Mouse (Mus musculus) embryonic facial prominence, embryonic 15.5 days (tissue): ENCODE measurements around the gene Snta1. TPM values are rescaled to one million over a fixed set of nuclear protein-coding genes. Genes with fewer than 3 reads are reported as not detected.
"Not testable (repeated sequence)": the region's sequence is repeated elsewhere in the genome, so short reads cannot be mapped to it uniquely, and the experiment has no call there.

Experiments used
- ATAC-seq: fragments of 200-750 bp; cut with Nextera tagmentation; 2 replicates; pipeline ENCODE4 v1.8.0; 2017; ENCODE audit warnings: low read depth, moderate TSS enrichment; ENCODE audit not compliant: insufficient number of reproducible peaks, low FRiP score, low TSS enrichment
- H3K27ac ChIP-seq: fragments of 300-500 bp; sonication (generic); replicated peaks from 2 replicates; pipeline ENCODE4 v1.5.1; 2015; ENCODE audit warnings: mild to moderate bottlenecking, inconsistent platforms
- H3K27me3 ChIP-seq: fragments of 300-500 bp; sonication (generic); 2 replicates; pipeline ENCODE4 v1.6.1; 2015; ENCODE audit warnings: inconsistent platforms
- H3K36me3 ChIP-seq: fragments of 300-500 bp; sonication (generic); 2 replicates; pipeline ENCODE4 v1.6.1; 2015; ENCODE audit warnings: mild to moderate bottlenecking, inconsistent platforms
- H3K4me1 ChIP-seq: fragments of 300-500 bp; sonication (generic); 2 replicates; pipeline ENCODE4 v1.6.1; 2015; ENCODE audit warnings: inconsistent platforms
- H3K4me2 ChIP-seq: fragments of 300-500 bp; sonication (generic); replicated peaks from 2 replicates; pipeline ENCODE4 v1.6.1; 2015; ENCODE audit warnings: mild to moderate bottlenecking, inconsistent platforms
- H3K4me3 ChIP-seq: fragments of 300-500 bp; sonication (generic); replicated peaks from 2 replicates; pipeline ENCODE4 v1.5.1; 2015; ENCODE audit warnings: mild to moderate bottlenecking, inconsistent platforms
- H3K9ac ChIP-seq: fragments of 300-500 bp; sonication (generic); 2 replicates; pipeline ENCODE4 v1.6.1; 2015; ENCODE audit warnings: inconsistent platforms
- H3K9me3 ChIP-seq: fragments of 300-500 bp; sonication (generic); replicated peaks from 2 replicates; pipeline ENCODE4 v1.6.1; 2016; ENCODE audit warnings: inconsistent platforms
- WGBS: fragments of 180-500 bp; shearing (Covaris S2); methylation state at CpG from one replicate; pipeline ENCODE4 v1.1.7; 2015; 5-methylcytosine and 5-hydroxymethylcytosine counted together
- polyA plus RNA-seq: library from polyadenylated mRNA; unstranded; fragments of >200 nt; fragmentation: Nextera tagmentation; extraction: Ambion mirVana; gene quantifications from 2 replicates; pipeline ENCODE4 v1.2.1, GENCODE M21; 2015

Snta1 gene
- polyA plus RNA-seq, 1 experiment from 2014 or later = 12.8 TPM

DNA sequence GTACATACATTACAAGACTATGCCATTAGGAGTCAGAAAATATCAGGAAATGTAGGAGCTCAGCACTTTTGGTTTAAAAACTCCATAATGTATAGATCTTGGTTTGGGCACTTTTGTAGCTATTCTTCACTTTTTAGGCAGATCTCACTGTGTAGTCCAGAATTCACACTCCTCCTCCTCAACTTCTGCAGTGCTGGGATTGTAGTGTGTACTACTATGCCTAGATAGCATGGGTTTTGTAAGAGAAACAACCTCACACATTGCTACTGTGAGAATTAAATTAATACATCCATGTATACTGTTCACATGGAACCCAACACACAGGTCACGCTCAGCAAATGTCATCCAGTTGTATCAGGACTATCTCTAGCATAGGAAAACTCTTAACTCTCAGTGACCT is 40.4 kb downstream of the Snta1 start:
- 87% methylated on average over 1 of the region's 1 CpGs for WGBS
- H3K27ac ChIP-seq = no peak overlapping the region
- H3K36me3 ChIP-seq = peaks cover 60% of the 10 kb centered on the region
- H3K27me3 ChIP-seq = no peaks in the 10 kb centered on the region
- no peak for ATAC-seq
- no peak overlapping the region for H3K9ac ChIP-seq
- H3K4me3 ChIP-seq = no peak overlapping the region
- no peak overlapping the region for H3K4me2 ChIP-seq
- 0 out of 2 replicates have a peak, but pooled peaks cover 2% of the 10 kb centered on the region for H3K4me1 ChIP-seq
- no peaks in the 10 kb centered on the region for H3K9me3 ChIP-seq

DNA sequence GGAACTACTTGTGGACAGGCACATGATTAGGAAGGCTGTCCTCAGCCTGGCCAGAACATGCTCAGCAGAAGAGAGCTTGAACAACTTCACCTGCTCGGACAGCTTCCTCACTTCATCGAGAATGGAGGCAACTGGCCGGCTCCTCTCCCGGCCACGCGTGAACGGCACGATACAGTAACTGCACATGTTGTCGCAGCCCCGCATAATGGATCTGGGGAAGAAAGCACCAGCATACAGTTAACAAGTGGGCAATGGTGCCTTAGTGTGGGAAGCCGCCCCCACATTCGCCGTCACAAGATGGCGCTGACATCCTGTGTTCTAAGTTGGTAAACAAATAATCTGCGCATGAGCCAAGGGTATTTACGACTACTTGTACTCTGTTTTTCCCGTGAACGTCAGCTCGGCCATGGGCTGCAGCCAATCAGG is 53.9 kb downstream of the Snta1 start:
- peak overlapping the region; percentile 30 for H3K4me2 ChIP-seq
- peak overlapping the region; percentile 37 for H3K4me3 ChIP-seq
- not testable (repeated sequence) for H3K27me3 ChIP-seq, H3K4me1 ChIP-seq, ATAC-seq, H3K9me3 ChIP-seq, H3K9ac ChIP-seq
- H3K36me3 ChIP-seq = peaks cover 25% of the 10 kb centered on the region
- peak overlapping the region; percentile 52 for H3K27ac ChIP-seq
- WGBS = 74% methylated on average over 16 of the region's 19 CpGs

DNA sequence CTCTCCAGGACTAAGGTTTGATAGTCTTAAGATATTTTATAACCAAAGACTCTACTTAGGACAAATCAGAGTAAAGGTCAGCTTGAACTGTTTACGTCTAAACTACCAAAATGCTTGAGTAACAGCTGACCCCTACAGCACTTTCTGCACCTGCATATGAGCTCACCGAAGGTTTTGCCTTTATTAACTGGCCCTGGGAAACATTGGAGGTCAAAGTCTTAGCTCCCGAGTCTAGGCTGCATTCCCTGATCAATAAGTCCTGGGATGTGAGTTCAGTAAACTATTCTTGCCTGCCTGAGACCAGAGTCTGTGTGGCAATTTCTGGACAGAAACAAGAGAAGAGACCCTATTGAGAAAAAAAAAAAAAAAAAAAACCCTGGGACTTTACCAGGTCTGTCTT is 59.7 kb downstream of the Snta1 start:
- ATAC-seq = no peak
- H3K27ac ChIP-seq = no peak overlapping the region
- H3K9ac ChIP-seq = no peak overlapping the region
- H3K27me3 ChIP-seq = no peaks in the 10 kb centered on the region
- no peaks in the 10 kb centered on the region for H3K9me3 ChIP-seq
- H3K4me2 ChIP-seq = no peak overlapping the region
- no peak overlapping the region for H3K4me3 ChIP-seq
- H3K36me3 ChIP-seq = peaks cover 57% of the 10 kb centered on the region
- WGBS = 90% methylated on average over 3 of the region's 3 CpGs
- no peaks in the 10 kb centered on the region for H3K4me1 ChIP-seq

DNA sequence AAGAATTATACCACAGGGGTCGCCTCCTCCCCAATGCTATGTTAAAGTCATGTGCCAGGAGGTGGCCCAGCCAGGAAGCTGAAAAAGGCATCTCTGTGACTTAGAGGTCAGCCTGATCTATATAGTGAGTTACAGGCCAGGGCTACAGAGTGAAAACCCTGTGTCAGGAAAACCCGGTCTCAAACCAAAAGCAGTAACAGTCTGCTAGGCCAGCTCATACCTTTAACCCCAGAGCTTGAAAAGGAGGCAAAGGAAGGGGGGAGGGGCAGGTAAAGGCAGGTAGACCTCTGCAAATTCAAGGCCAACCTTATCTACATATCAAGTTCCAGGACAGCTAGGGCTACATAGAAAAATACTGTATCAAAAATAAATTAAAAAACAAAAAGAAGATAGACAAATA is 68.5 kb downstream of the Snta1 start:
- Histone ChIP-seq H3K4me3 (no peak overlapping the region), H3K4me1 (no peaks in the 10 kb centered on the region), H3K4me2 (no peak overlapping the region), H3K27me3 (no peaks in the 10 kb centered on the region), H3K36me3 (peaks cover 37% of the 10 kb centered on the region; the same call in 1 of the 2 replicates), H3K9me3 (no peaks in the 10 kb centered on the region), H3K9ac (no peak overlapping the region), H3K27ac (no peak overlapping the region)
- ATAC-seq = no peak
- 71% methylated on average over 2 of the region's 2 CpGs for WGBS

DNA sequence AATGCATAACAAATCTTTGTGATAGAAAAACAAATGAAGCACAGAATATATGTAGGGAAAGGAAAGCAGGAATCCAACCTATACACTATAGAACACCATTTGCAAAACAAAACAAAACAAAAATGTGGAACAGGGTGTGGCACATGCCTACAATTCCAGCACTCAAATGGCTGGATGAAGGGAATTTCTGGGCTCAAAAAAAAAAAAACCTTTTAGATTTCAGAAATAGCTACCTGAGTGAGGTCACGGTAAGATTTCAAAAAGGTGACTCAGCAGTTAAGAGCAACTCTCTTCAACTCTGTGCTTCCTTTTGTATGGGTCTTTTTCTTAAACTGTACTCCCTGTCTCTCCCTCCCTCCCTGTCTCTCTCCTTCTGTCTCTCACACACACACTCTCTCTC is 69.7 kb downstream of the Snta1 start:
- no peaks in the 10 kb centered on the region for H3K9me3 ChIP-seq
- no peak overlapping the region for H3K9ac ChIP-seq
- peaks cover 33% of the 10 kb centered on the region; the same call in 1 of the 2 replicates for H3K36me3 ChIP-seq
- ATAC-seq = no peak
- no peak overlapping the region for H3K4me2 ChIP-seq
- H3K4me3 ChIP-seq = no peak overlapping the region
- no peaks in the 10 kb centered on the region for H3K27me3 ChIP-seq
- no peaks in the 10 kb centered on the region for H3K4me1 ChIP-seq
- no peak overlapping the region for H3K27ac ChIP-seq
- 75% methylated on average over 1 of the region's 1 CpGs for WGBS

DNA sequence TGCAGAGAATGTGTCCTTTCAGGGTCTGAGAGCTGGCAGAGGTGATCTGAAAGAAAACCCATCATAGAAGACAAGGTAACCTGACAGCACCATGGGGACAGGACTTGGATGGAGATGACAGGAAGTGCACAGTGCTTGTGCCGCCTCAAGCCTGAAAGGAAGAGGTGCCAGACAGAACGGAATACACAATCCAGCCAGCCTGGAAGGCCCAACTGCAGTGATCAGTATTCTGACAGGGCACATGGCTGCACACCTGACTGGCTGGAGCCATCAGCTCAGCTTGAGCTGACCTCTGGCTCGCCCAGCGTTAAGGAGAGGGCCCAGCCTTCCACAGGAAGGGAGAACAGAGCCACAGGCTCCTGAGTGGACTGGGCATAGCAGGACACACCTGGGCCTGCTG is 72.3 kb downstream of the Snta1 start:
- Histone ChIP-seq H3K4me2 (no peak overlapping the region), H3K27ac (no peak overlapping the region), H3K4me3 (no peak overlapping the region), H3K9me3 (no peaks in the 10 kb centered on the region), H3K27me3 (no peaks in the 10 kb centered on the region), H3K4me1 (no peaks in the 10 kb centered on the region), H3K36me3 (peaks cover 11% of the 10 kb centered on the region; the same call in 1 of the 2 replicates), H3K9ac (no peak overlapping the region)
- ATAC-seq = no peak
- 71% methylated on average over 4 of the region's 4 CpGs for WGBS

DNA sequence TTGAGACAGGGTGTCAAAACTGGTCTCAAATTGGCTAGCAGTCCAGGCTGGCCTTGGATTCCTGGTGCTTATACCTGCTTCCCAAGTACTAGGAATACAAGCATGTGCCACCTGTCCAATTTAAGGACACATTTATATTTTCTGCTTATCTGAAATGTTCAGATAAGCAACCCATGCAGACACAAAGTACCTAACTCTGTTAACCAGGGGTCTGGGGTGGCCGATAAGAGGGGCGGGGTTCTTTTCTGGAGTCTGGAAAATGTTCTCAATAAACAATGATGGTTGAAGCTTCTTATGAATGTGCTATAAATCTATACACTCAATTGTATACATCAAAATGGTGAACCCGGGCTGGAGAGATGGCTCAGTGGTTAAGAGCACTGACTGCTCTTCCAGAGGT is 81.0 kb downstream of the Snta1 start:
- Histone ChIP-seq H3K27ac (no peak overlapping the region), H3K36me3 (no peaks in the 10 kb centered on the region), H3K4me1 (no peaks in the 10 kb centered on the region), H3K4me2 (no peak overlapping the region), H3K4me3 (no peak overlapping the region), H3K27me3 (no peaks in the 10 kb centered on the region), H3K9ac (no peak overlapping the region), H3K9me3 (no peaks in the 10 kb centered on the region)
- no peak for ATAC-seq
- WGBS = 76% methylated on average over 3 of the region's 3 CpGs

Other genes starting within 250 kb of the Snta1 start
- not detected in 2 replicates for gene Bpifa5, start 245.5 kb downstream of the Snta1 start, polyA plus RNA-seq
- 0.18 and 0.43 TPM in 2 replicates for gene Bpifb1, start 217.3 kb downstream of the Snta1 start, polyA plus RNA-seq
- 0.96 and 1.2 TPM in 2 replicates for gene Bpifb5, start 184.4 kb downstream of the Snta1 start, polyA plus RNA-seq
- gene Bpifb9a, start 150.2 kb downstream of the Snta1 start, polyA plus RNA-seq = not detected in 2 replicates
- gene Bpifb9b, start 100.9 kb downstream of the Snta1 start, polyA plus RNA-seq = 1.2 TPM in 2 replicates
- gene Cdk5rap1, start 35.1 kb downstream of the Snta1 start, polyA plus RNA-seq = 20.1 and 21.1 TPM in 2 replicates
- 40.9 and 43.6 TPM in 2 replicates for gene Cbfa2t2, start 28.4 kb upstream of the Snta1 start, polyA plus RNA-seq
- 0.83 and 1.3 TPM in 2 replicates for gene 1700003F12Rik, start 139.0 kb upstream of the Snta1 start, polyA plus RNA-seq
- 0.17 and 0.25 TPM in 2 replicates for gene Actl10, start 143.7 kb upstream of the Snta1 start, polyA plus RNA-seq
- 3.4 and 4.3 TPM in 2 replicates for gene Necab3, start 150.8 kb upstream of the Snta1 start, polyA plus RNA-seq
- 24.6 and 25.5 TPM in 2 replicates for gene E2f1, start 161.8 kb upstream of the Snta1 start, polyA plus RNA-seq
- 30.5 and 33.1 TPM in 2 replicates for gene Pxmp4, start 195.6 kb upstream of the Snta1 start, polyA plus RNA-seq
- 1.6 and 2.0 TPM in 2 replicates for gene Zfp341, start 205.2 kb upstream of the Snta1 start, polyA plus RNA-seq
- 0.49 TPM in 1 of 2 replicates, not detected in the other for gene 4930519P11Rik, start 205.3 kb upstream of the Snta1 start, polyA plus RNA-seq
- gene Chmp4b, start 243.6 kb upstream of the Snta1 start, polyA plus RNA-seq = 38.1 and 47.7 TPM in 2 replicates